Mouse (Mus musculus) heart, adult 2 months (tissue): ENCODE data around the gene Atxn10.

Experiments used
- CTCF ChIP-seq: fragments of 200-600 bp; IDR thresholded peaks from 2 replicates; pipeline ENCODE4 v1.8.1; 2022; ENCODE audit warnings: antibody characterized with exemption, mild to moderate bottlenecking, moderate library complexity
- EP300 ChIP-seq: fragments of 200-500 bp; IDR thresholded peaks from 2 replicates; pipeline ENCODE4 v1.6.1; 2011; ENCODE audit warnings: low read depth, low read length, control low read depth; ENCODE audit not compliant: insufficient read depth

- TF ChIP-seq CTCF (no peak), EP300 (no peak)
Observed at GRCm38 (mm10) chr15:85329096-85329495, 6.9 kb upstream of the Atxn10 start.
